Mouse (Mus musculus) neutrophil, adult 5-6 weeks (primary cell): ENCODE measurements around the gene Bcor. TPM values are rescaled to one million over a fixed set of nuclear protein-coding genes. Genes with fewer than 3 reads are reported as not detected.

Source experiments
- ATAC-seq: fragments of 151-379, 151-347 bp; 2 replicates; pipeline ENCODE4 v1.8.0; 2017; ENCODE audit warnings: mild to moderate bottlenecking, moderate TSS enrichment; ENCODE audit not compliant: insufficient number of reproducible peaks, poor library complexity, low FRiP score, severe bottlenecking; ENCODE audit errors: extremely low read depth
- total RNA-seq: library from RNA; stranded (forward); fragments of 200-1000 nt; gene quantifications from 2 replicates; pipeline ENCODE4 v1.2.3, GENCODE M21; 2017

Gene Bcor
- total RNA-seq, 1 experiment from 2014 or later, result 53.0 TPM

- peak; percentile 37 for ATAC-seq
Observed at GRCm38 (mm10) chrX:12089353-12090081, 70.6 kb downstream of the Bcor start.

GRCm38 (mm10) chrX:12089027-12089340, 71.2 kb downstream of the Bcor start:
- ATAC-seq, result no peak

GRCm38 (mm10) chrX:12088301-12089026, 71.7 kb downstream of the Bcor start:
- peak; percentile 37; the same call in 1 of the 2 replicates for ATAC-seq

- no peak for ATAC-seq
Observed at GRCm38 (mm10) chrX:12087511-12088300, 72.4 kb downstream of the Bcor start.

- ATAC-seq, result 0 out of 2 replicates have a peak, but pooled peaks have one; percentile 11
Observed at GRCm38 (mm10) chrX:12086674-12087510, 73.3 kb downstream of the Bcor start.

GRCm38 (mm10) chrX:12085949-12086348, 74.2 kb downstream of the Bcor start:
- ATAC-seq, result no peak

GRCm38 (mm10) chrX:12085290-12085689, 74.9 kb downstream of the Bcor start:
- no peak for ATAC-seq

- no peak for ATAC-seq
Observed at GRCm38 (mm10) chrX:12084698-12085097, 75.5 kb downstream of the Bcor start.

GRCm38 (mm10) chrX:12083631-12084030, 76.5 kb downstream of the Bcor start:
- no peak for ATAC-seq

GRCm38 (mm10) chrX:12082736-12083135, 77.4 kb downstream of the Bcor start:
- no peak for ATAC-seq

- no peak for ATAC-seq
Observed at GRCm38 (mm10) chrX:12082184-12082583, 78.0 kb downstream of the Bcor start.

- ATAC-seq, result no peak
Observed at GRCm38 (mm10) chrX:12081741-12082155, 78.4 kb downstream of the Bcor start.

- ATAC-seq, result peak; percentile 29; the same call in 1 of the 2 replicates
Observed at GRCm38 (mm10) chrX:12080904-12081740, 79.0 kb downstream of the Bcor start.

- 0 out of 2 replicates have a peak, but pooled peaks have one; percentile 11 for ATAC-seq
Observed at GRCm38 (mm10) chrX:12080095-12080903, 79.9 kb downstream of the Bcor start.

- ATAC-seq, result no peak; the same call in 1 of the 2 replicates
Observed at GRCm38 (mm10) chrX:12079309-12080094, 80.7 kb downstream of the Bcor start.

GRCm38 (mm10) chrX:12079059-12079308, 81.2 kb downstream of the Bcor start:
- no peak for ATAC-seq
